Mouse (Mus musculus) testis, adult 2 months (tissue): ENCODE data around the gene Tsc22d3. TPM values are rescaled to one million over a fixed set of nuclear protein-coding genes. Genes with fewer than 3 reads are reported as not detected.
A peak's percentile ranks its signal among the peaks of the same experiment; 100 is the strongest.
"Not testable (repeated sequence)": the region's sequence is repeated elsewhere in the genome, so short reads cannot be mapped to it uniquely, and the experiment has no call there.

Source experiments
- H3K27ac ChIP-seq: fragments of 200-500 bp; 2 replicates; pipeline ENCODE4 v1.5.1; 2012; ENCODE audit warnings: low read depth, low read length; ENCODE audit not compliant: control insufficient read depth, insufficient read depth
- H3K27me3 ChIP-seq: fragments of 200-500 bp; 2 replicates; pipeline ENCODE4 v1.6.1; 2012; ENCODE audit warnings: mild to moderate bottlenecking, low read length, moderate library complexity; ENCODE audit not compliant: control insufficient read depth, insufficient read depth
- H3K36me3 ChIP-seq: fragments of 200-500 bp; 2 replicates; pipeline ENCODE4 v1.6.1; 2012; ENCODE audit warnings: mild to moderate bottlenecking, low read length; ENCODE audit not compliant: control insufficient read depth, insufficient read depth
- H3K4me1 ChIP-seq: fragments of 200-500 bp; 2 replicates; pipeline ENCODE4 v1.6.1; 2012; ENCODE audit warnings: low read length; ENCODE audit not compliant: control insufficient read depth, insufficient read depth
- H3K4me3 ChIP-seq: fragments of 200-500 bp; 2 replicates; pipeline ENCODE4 v1.5.1; 2012; ENCODE audit warnings: low read depth, mild to moderate bottlenecking, low read length, moderate library complexity, mixed read lengths; ENCODE audit not compliant: control insufficient read depth
- CTCF ChIP-seq: fragments of 200-500 bp; IDR thresholded peaks from 2 replicates; pipeline ENCODE4 v1.5.1; 2012; ENCODE audit warnings: low read depth, mild to moderate bottlenecking, inconsistent platforms, low read length, moderate library complexity; ENCODE audit not compliant: control insufficient read depth, insufficient read depth, insufficient replicate concordance
- POLR2A ChIP-seq: fragments of 200-500 bp; IDR thresholded peaks from 2 replicates; pipeline ENCODE4 v1.6.1; 2012; ENCODE audit warnings: low read depth, mild to moderate bottlenecking, inconsistent platforms, low read length, moderate library complexity; ENCODE audit not compliant: control insufficient read depth
- polyA plus RNA-seq: library from polyadenylated mRNA; depleted of rRNA; stranded (reverse); fragments of >200 nt; gene quantifications from 2 replicates; pipeline ENCODE4 v1.2.3, GENCODE M21; 2012

Gene Tsc22d3
- polyA plus RNA-seq, 1 experiment: 11.3 TPM

DNA sequence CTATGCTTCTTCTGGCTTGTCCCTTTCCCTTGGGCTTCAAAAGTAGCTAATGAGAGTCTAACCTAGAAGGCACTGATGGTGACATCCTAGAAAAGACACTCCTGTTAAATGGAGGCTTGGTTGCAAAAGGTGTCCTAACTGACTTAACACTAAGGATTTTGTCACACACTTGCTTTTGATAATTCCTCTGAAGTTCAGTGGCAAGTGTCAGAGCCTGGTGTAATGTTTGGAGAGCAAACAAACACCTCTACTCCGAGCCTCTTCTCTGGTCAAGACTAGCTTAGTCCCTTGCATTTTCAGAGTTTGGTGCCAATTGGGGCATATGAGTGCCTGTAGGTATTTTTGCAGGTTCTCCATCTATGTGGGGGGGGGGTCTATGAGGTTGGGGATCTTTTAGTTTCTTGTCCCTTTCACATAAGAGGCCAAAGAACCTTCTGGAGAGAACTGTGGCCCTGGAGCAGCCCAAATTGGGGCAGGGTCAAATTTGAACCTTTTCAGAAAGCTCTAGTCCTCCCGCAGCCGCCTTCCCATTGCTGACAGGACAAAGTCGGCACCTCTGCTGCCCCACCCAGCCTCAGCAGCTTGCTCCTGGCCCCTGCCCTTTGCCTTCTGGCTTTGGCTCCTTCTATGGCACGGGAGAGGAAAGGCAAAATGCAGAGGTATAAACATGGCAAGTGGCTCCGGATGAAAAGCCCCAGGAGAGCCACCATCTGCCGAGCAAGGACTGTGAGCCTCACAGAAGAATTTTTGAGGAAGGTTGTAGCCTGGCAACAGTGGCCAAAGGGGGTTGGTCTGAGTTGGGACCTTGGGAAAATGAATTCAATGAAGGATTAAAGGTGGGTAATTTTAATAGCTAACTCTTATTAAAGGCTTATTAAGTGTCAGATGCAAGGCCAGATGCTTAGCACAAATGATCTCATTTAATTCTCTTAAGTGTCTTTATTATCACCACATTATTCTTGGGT is 88.5 kb downstream of the Tsc22d3 start:
- TF ChIP-seq POLR2A: no peak
- TF ChIP-seq CTCF: no peak
- Histone ChIP-seq H3K27ac (peak overlapping the region; percentile 42; the same call in 1 of the 2 replicates), H3K4me3 (no peak overlapping the region), H3K36me3 (no peaks in the 10 kb centered on the region), H3K4me1 (peaks cover 4% of the 10 kb centered on the region; the same call in 1 of the 2 replicates), H3K27me3 (no peaks in the 10 kb centered on the region)

DNA sequence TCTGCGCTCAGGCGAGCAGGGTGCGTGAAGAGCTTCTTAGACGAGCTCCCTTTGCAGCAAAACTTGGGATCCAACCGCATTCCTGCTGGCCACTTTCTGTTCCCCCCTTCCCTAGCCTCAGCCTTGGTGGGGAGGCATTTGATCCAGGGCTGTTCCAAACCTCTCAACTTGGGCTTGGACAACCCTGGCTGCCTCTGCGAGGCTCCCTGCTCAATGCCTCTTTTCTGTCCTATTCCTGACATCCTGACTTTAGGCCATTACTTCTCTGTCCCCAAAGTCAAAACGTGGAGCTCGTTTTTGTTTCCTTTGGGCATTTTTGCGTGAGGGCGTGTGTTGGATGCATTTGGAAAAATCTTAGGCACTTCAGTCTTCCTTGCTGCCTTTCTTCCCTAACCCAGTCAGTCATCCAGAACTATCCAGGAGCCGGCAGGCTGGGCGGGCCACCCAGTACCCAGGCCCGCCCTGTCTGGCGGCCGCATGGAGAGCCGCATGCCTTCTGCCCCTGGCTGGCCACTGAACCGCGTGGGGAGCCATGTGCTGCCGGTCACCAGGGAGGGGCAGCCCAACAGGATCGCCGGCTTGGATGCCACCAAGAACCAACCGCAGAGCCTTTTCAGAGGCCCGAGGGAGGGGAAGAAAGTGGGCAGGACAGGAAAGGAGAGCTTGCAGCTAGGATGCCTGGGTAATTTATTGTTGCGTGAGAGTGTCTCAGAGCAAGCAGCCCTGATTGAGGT is 89.6 kb downstream of the Tsc22d3 start:
- peaks cover 8% of the 10 kb centered on the region for H3K4me1 ChIP-seq
- H3K27ac ChIP-seq: peak overlapping the region; percentile 15; the same call in 1 of the 2 replicates
- no peak overlapping the region for H3K4me3 ChIP-seq
- H3K27me3 ChIP-seq: no peaks in the 10 kb centered on the region
- TF ChIP-seq CTCF (no peak), POLR2A (no peak)
- no peaks in the 10 kb centered on the region for H3K36me3 ChIP-seq

DNA sequence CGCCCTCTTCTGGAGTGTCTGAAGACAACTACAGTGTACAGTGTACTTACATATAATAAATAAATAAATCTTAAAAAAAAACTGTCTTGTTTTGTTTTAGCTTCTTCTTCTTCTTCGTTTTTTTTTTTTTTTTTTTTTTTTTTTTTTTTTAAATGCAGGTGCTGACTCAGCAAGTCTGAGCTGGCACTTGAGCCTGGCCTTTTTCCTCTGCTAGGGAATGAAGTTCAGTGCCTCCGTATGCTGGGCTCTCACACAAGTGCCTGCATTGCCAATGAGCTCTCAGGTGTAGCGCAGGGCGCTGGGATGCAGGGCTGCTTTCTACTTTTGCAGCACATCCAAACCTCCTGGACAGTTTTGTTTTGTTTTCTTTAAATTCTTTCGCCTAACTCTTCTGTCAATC is 90.6 kb downstream of the Tsc22d3 start:
- H3K27ac ChIP-seq: no peak overlapping the region
- no peaks in the 10 kb centered on the region for H3K36me3 ChIP-seq
- H3K27me3 ChIP-seq: no peaks in the 10 kb centered on the region
- no peak overlapping the region for H3K4me3 ChIP-seq
- TF ChIP-seq CTCF: no peak
- peaks cover 12% of the 10 kb centered on the region for H3K4me1 ChIP-seq

DNA sequence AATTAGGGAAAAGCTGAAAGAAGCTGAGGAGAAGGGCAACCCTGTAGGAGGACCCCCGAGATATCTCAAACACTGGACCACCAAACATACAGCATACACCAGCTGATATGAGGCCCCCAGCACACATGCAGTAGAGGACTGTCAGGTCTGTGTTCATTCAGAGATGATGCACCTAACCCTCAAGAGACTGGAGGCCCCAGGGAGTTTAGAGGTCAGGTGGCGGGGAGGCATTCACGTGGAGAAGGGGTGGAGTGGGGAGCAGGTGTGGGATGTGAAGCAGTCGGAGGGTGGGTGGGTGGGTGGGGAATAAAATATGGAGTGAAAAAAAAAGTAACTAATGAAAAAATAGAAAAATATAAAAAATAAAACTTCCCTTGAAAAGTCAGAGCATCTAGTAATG is 91.7 kb downstream of the Tsc22d3 start:
- not testable (repeated sequence) for H3K27me3 ChIP-seq, H3K27ac ChIP-seq, H3K36me3 ChIP-seq, H3K4me3 ChIP-seq
- H3K4me1 ChIP-seq: peaks cover 12% of the 10 kb centered on the region

DNA sequence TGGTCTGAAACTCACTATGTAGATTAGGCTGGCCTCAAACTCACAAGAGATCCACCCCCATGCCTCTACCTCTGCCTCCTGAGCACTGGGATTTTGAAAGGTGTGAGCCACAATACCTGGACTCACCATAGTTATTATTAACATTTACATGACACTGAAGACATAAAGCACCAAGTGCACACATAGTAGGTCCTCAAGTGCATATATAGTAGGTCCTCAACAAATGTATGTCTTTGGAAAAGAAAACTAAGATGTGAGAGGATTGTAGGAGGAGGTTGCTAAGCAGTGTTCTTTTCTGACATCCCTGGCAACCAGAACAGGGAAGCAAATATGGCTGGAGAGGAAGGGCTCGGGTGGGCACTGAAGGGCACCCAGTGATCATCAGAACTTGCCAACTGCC is 93.1 kb downstream of the Tsc22d3 start:
- no peak for TF ChIP-seq POLR2A
- TF ChIP-seq CTCF: no peak
- Histone ChIP-seq H3K36me3 (no peaks in the 10 kb centered on the region), H3K4me1 (peaks cover 12% of the 10 kb centered on the region), H3K4me3 (no peak overlapping the region), H3K27me3 (no peaks in the 10 kb centered on the region), H3K27ac (no peak overlapping the region)

DNA sequence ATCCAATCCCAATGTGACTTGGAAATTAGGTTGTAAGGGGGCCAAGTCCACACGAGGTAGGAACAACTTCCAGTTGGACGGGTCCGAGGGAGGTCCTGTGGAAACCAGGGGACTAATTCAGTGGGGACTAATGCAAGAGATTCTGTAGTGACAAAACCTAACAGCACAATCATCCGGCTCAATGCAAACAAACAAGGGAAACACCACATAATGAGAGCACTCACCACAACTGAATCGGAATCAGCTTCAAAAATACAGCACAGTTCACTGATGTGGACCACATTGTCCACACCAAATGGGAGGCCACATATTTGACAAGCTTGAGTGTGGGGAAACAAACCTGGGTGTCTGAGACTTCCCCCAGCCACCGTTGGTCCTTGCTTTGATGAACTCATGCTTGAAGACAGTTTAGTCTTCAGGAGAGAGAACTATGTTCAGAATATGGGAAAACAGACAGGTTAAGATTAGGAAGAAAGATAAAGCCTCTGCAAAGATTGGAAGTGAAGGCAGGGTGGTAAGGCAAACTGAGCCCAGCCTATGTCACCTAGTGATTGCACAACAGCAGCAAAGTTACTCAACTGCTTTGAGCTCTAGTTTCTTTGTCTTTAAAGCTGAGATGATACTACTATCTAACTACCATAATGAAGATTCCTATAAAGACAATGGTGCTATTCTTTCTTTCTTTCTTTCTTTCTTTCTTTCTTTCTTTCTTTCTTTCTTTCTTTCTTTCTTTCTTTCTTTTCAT is 93.9 kb downstream of the Tsc22d3 start:
- Histone ChIP-seq H3K27ac (no peak overlapping the region), H3K27me3 (no peaks in the 10 kb centered on the region)
- TF ChIP-seq CTCF: no peak
- TF ChIP-seq POLR2A: no peak

More for the DNA sequence above, 93.9 kb downstream of the Tsc22d3 start:
- Histone ChIP-seq H3K4me1 (peaks cover 12% of the 10 kb centered on the region), H3K4me3 (no peak overlapping the region), H3K36me3 (no peaks in the 10 kb centered on the region)
